Mouse (Mus musculus) testis, adult 2 months (tissue): ENCODE data around the gene Ksr1.

Source experiments
- CTCF ChIP-seq: fragments of 200-500 bp; IDR thresholded peaks from 2 replicates; pipeline ENCODE4 v1.5.1; 2012; ENCODE audit warnings: low read depth, mild to moderate bottlenecking, inconsistent platforms, low read length, moderate library complexity; ENCODE audit not compliant: control insufficient read depth, insufficient read depth, insufficient replicate concordance
- POLR2A ChIP-seq: fragments of 200-500 bp; IDR thresholded peaks from 2 replicates; pipeline ENCODE4 v1.6.1; 2012; ENCODE audit warnings: low read depth, mild to moderate bottlenecking, inconsistent platforms, low read length, moderate library complexity; ENCODE audit not compliant: control insufficient read depth

- TF ChIP-seq CTCF (no peak), POLR2A (no peak)
Measured at GRCm38 (mm10) chr11:79039488-79039887, 106.7 kb downstream of the Ksr1 start.
